Mouse (Mus musculus): ENCODE results near the gene Usp35.

- TF ChIP-seq CTCF (IDR thresholded peaks at IDR 0.05; ENCODE audit: extremely low read depth, insufficient read length, insufficient replicate concordance, low read depth, low read length) (no peak), POLR2A (IDR thresholded peaks at IDR 0.05; ENCODE audit: low read depth, low read length) (no peak)
Observed at GRCm38 (mm10) chr7:97298943-97299342, 32.9 kb downstream of the Usp35 start.

Data from small intestine, adult 2 months (tissue).